Mouse (Mus musculus): ENCODE measurements around the gene Notch1. TPM values are rescaled to one million over a fixed set of nuclear protein-coding genes. Genes with fewer than 3 reads are reported as not detected.

The Notch1 gene
- total RNA-seq, 2 experiments from 2014 or later: 1.5 to 5.4 TPM

- no peak for ATAC-seq (replicated peaks; ENCODE audit: low FRiP score, poor library complexity, severe bottlenecking)
Observed at GRCm38 (mm10) chr2:26502299-26502862, 14.1 kb downstream of the Notch1 start.

- no peak for ATAC-seq (replicated peaks; ENCODE audit: low FRiP score, poor library complexity, severe bottlenecking)
Observed at GRCm38 (mm10) chr2:26501651-26502141, 14.8 kb downstream of the Notch1 start.

- no peak for ATAC-seq (replicated peaks; ENCODE audit: low FRiP score, poor library complexity, severe bottlenecking)
Observed at GRCm38 (mm10) chr2:26500599-26501370, 15.7 kb downstream of the Notch1 start.

GRCm38 (mm10) chr2:26500027-26500598, 16.4 kb downstream of the Notch1 start:
- ATAC-seq (replicated peaks; ENCODE audit: low FRiP score, poor library complexity, severe bottlenecking): no peak

GRCm38 (mm10) chr2:26498694-26499093, 17.8 kb downstream of the Notch1 start:
- no peak for ATAC-seq (replicated peaks; ENCODE audit: low FRiP score, poor library complexity, severe bottlenecking)

- ATAC-seq (replicated peaks; ENCODE audit: low FRiP score, poor library complexity, severe bottlenecking): no peak
Observed at GRCm38 (mm10) chr2:26497861-26498533, 18.5 kb downstream of the Notch1 start.

- ATAC-seq (replicated peaks; ENCODE audit: low FRiP score, poor library complexity, severe bottlenecking): no peak
Observed at GRCm38 (mm10) chr2:26496451-26496850, 20.0 kb downstream of the Notch1 start.

GRCm38 (mm10) chr2:26495701-26496100, 20.8 kb downstream of the Notch1 start:
- no peak for ATAC-seq (replicated peaks; ENCODE audit: low FRiP score, poor library complexity, severe bottlenecking)

GRCm38 (mm10) chr2:26494991-26495390, 21.5 kb downstream of the Notch1 start:
- no peak for ATAC-seq (replicated peaks; ENCODE audit: low FRiP score, poor library complexity, severe bottlenecking)

- no peak for ATAC-seq (replicated peaks; ENCODE audit: low FRiP score, poor library complexity, severe bottlenecking)
Observed at GRCm38 (mm10) chr2:26494396-26494795, 22.1 kb downstream of the Notch1 start.

GRCm38 (mm10) chr2:26493021-26493781, 23.3 kb downstream of the Notch1 start:
- no peak for ATAC-seq (replicated peaks; ENCODE audit: low FRiP score, poor library complexity, severe bottlenecking)

- no peak for ATAC-seq (replicated peaks; ENCODE audit: low FRiP score, poor library complexity, severe bottlenecking)
Observed at GRCm38 (mm10) chr2:26490760-26491301, 25.6 kb downstream of the Notch1 start.

- no peak for ATAC-seq (replicated peaks; ENCODE audit: low FRiP score, poor library complexity, severe bottlenecking)
Observed at GRCm38 (mm10) chr2:26488535-26489135, 27.8 kb downstream of the Notch1 start.

- ATAC-seq (replicated peaks; ENCODE audit: low FRiP score, poor library complexity, severe bottlenecking): no peak
Observed at GRCm38 (mm10) chr2:26487322-26488021, 29.0 kb downstream of the Notch1 start.

- no peak for ATAC-seq (replicated peaks; ENCODE audit: low FRiP score, poor library complexity, severe bottlenecking)
Observed at GRCm38 (mm10) chr2:26486835-26487321, 29.6 kb downstream of the Notch1 start.

GRCm38 (mm10) chr2:26486264-26486810, 30.1 kb downstream of the Notch1 start:
- no peak for ATAC-seq (replicated peaks; ENCODE audit: low FRiP score, poor library complexity, severe bottlenecking)

GRCm38 (mm10) chr2:26485710-26486109, 30.8 kb downstream of the Notch1 start:
- no peak for ATAC-seq (replicated peaks; ENCODE audit: low FRiP score, poor library complexity, severe bottlenecking)

- ATAC-seq (replicated peaks; ENCODE audit: low FRiP score, poor library complexity, severe bottlenecking): no peak
Observed at GRCm38 (mm10) chr2:26485278-26485677, 31.2 kb downstream of the Notch1 start.

Measured in erythroid progenitor cell, adult 5-6 weeks (primary cell).